Mouse (Mus musculus): ENCODE results near the gene Tmem38a. TPM values are rescaled to one million over a fixed set of nuclear protein-coding genes. Genes with fewer than 3 reads are reported as not detected.

Gene Tmem38a
- 0.96 TPM for polyA plus RNA-seq (2017; shearing (Covaris generic))

DNA sequence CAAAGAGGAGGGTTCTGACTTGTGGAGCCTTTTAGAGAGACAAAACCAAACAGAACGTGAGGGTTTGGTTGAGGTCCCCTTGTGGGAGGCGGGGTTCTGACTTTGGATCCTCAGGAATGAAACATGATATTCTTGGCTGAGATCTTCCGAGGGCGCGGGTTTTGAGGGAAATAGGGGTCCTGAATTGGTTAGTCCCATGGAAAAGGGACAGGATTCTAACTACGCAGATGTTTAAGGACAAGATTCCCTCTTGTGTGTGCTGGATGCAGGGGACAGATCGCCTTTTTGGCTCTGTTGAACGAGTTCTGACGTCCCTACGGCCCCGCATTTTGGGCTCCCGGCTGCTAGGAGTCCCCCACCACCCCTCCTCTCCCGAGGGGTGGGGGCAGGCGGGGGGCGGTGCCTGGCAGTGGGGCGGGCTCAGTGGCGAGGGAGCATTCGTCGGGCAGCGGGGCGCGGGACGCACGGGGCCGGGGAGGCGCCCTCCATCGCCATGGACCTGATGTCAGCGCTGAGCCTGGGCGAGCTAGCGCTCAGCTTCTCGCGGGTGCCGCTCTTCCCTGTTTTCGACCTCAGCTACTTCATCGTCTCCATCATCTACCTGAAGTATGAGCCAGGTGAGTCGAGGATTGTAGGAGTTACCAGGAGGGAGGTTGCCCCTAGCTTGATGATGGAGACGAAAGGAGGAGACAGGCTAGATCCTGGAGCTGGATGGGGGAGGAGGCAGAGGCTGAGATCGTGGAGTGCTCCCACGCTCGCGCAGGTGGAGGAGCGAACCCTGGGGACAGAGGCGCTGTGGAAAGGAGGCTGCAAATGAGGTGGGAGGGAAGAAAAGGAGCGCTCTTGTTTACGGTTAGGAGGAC, at the start of gene Tmem38a:
Gene Tmem38a, plus strand, starts transcription at position 445 of the 863 bp plus-strand sequence.

DNA sequence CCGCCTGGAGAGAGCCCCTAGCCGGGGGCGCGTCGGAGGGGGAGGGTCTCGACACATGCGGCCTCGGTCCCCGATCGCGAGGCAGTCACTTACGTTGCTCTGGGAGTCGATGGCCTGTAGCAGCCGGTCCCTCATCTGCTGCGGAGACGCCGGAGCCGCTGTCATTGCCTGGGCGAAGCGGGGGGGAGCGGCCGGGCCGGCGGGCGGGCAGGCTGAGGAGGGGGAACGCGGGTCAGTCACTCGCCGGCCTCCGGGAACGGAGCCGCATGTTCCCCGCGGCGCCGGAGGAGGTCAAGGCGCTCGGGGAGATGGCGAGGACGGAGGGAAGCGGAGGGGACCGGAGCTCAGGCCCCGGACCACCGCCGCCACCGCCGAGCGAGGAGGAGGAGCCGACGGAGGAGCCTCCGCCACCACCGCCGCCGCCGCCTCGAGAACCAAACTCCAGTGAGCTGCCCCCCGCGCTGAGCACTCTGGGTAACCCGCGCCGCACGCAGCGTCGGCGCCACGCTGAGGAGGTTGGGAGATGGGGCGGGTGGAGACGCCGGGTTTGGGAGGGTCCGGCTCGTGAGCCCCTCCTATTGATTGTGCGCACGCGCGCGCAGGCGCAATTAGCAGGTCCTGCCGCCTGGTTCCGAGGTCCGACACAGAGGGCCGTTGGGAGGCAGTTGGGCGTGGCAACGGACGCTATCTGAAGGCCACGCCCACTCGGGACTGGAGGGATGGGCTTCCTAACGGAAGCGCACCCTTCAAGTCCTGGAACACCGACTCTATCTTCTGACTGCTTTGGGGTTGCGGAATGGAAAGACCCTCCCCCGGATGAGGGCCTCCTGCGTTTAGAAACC, 23.8 kb upstream of the Tmem38a start, which contains the start of gene Med26:
Gene Med26, minus strand, starts transcription at position 469 of the 842 bp plus-strand sequence.

DNA sequence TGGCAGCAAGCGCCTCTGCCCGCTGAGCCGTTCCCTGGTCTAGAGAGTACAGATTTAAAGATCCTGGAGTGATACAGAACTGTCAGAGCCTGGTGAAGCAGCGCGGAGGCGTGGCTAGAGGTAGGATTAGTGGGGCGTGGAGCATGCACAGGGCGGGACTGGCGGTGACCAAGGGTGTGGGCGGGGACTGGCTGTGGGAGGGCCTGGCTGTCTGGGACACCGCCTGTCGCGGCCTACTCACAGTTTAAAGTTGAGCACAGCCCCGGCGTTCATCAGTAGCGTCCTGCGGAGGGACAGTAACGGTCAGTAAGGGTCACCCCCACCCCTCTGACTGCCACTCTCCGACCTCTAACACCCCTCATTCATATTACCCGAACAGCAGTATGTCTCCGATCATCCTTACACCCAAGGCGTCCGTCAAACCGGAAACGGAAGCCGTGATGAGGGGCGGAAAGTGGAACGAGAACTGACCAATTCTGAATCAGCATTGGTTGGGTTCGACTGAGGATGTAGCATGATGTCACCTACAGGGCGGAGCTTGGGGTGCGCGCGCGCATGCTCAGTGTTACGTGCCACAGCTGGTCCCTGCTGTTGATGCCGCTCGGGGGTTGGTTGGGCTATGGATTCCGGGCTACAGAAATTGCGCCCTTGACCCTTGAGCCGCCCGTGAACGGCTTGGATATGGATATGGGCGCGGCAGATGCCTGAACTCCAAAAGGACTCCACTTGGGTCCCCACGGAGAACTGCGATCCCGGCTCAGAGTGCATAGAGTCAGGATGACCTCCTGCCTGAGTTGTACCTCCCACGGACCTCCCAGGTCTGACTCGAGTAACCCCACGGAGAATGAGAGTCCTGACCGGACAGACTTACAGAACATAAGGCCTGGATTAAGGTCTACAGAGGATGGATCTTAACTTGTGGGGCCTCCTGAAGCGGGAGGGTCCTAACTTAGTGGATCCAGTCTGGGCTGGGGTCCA, 933 bp upstream of the Tmem38a start, which contains the start of gene Smim7:
Gene Smim7, minus strand, starts transcription at position 456 of the 978 bp plus-strand sequence.

Other genes starting within 250 kb of the Tmem38a start
- 37.0 TPM for gene Eps15l1, start 150.6 kb upstream of the Tmem38a start, polyA plus RNA-seq (2017; shearing (Covaris generic))
- gene Calr3, start 128.2 kb upstream of the Tmem38a start, polyA plus RNA-seq (2017; shearing (Covaris generic)): 0.35 TPM
- gene 1700030K09Rik, start 128.2 kb upstream of the Tmem38a start, polyA plus RNA-seq (2017; shearing (Covaris generic)): 5.0 TPM
- 70.8 TPM for gene Cherp, start 96.8 kb upstream of the Tmem38a start, polyA plus RNA-seq (2017; shearing (Covaris generic))
- gene Slc35e1, start 79.4 kb upstream of the Tmem38a start, polyA plus RNA-seq (2017; shearing (Covaris generic)): 166 TPM
- 18.8 TPM for gene Med26, start 23.8 kb upstream of the Tmem38a start, polyA plus RNA-seq (2017; shearing (Covaris generic))
- gene Smim7, start 967 bp upstream of the Tmem38a start, polyA plus RNA-seq (2017; shearing (Covaris generic)): 74.4 TPM
- gene Nwd1, start 74.7 kb downstream of the Tmem38a start, polyA plus RNA-seq (2017; shearing (Covaris generic)): 0.61 TPM
- 178 TPM for gene Sin3b, start 151.2 kb downstream of the Tmem38a start, polyA plus RNA-seq (2017; shearing (Covaris generic))
- 2.5 TPM for gene F2rl3, start 189.8 kb downstream of the Tmem38a start, polyA plus RNA-seq (2017; shearing (Covaris generic))